Mouse (Mus musculus) stomach, postnatal 0 days (tissue): ENCODE measurements around the gene Pias1. TPM values are rescaled to one million over a fixed set of nuclear protein-coding genes. Genes with fewer than 3 reads are reported as not detected.

Experiments used
- ATAC-seq: fragments of 200-750 bp; cut with Nextera tagmentation; 2 replicates; pipeline ENCODE4 v1.8.0; 2017; ENCODE audit not compliant: low FRiP score, low TSS enrichment
- DNase-seq: peaks from one replicate; pipeline ENCODE4 v3.0.0-alpha.2; 2016; ENCODE audit warnings: low spot score
- H3K27ac ChIP-seq: fragments of 300-500 bp; sonication (generic); replicated peaks from 2 replicates; pipeline ENCODE4 v1.5.1; 2014; ENCODE audit warnings: mild to moderate bottlenecking, control low read depth
- H3K27me3 ChIP-seq: fragments of 300-500 bp; sonication (generic); 2 replicates; pipeline ENCODE4 v1.6.1; 2014; ENCODE audit warnings: low read length; ENCODE audit not compliant: control insufficient read depth, insufficient read depth
- H3K36me3 ChIP-seq: fragments of 300-500 bp; sonication (generic); 2 replicates; pipeline ENCODE4 v1.6.1; 2014; ENCODE audit warnings: low read length, mixed read lengths; ENCODE audit not compliant: control insufficient read depth, insufficient read depth
- H3K4me1 ChIP-seq: fragments of 300-500 bp; sonication (generic); replicated peaks from 2 replicates; pipeline ENCODE4 v1.6.1; 2014; ENCODE audit warnings: antibody characterized with exemption; ENCODE audit not compliant: control insufficient read depth, insufficient read depth
- H3K4me2 ChIP-seq: fragments of 300-500 bp; sonication (generic); replicated peaks from 2 replicates; pipeline ENCODE4 v1.6.1; 2014; ENCODE audit warnings: low read depth, mild to moderate bottlenecking, control low read depth, moderate library complexity
- H3K4me3 ChIP-seq: fragments of 300-500 bp; sonication (generic); 2 replicates; pipeline ENCODE4 v1.5.1; 2014; ENCODE audit warnings: low read depth, low read length, control low read depth
- H3K9ac ChIP-seq: fragments of 300-500 bp; sonication (generic); 2 replicates; pipeline ENCODE4 v1.6.1; 2014; ENCODE audit warnings: mild to moderate bottlenecking, low read length, control low read depth, mixed read lengths
- H3K9me3 ChIP-seq: fragments of 300-500 bp; sonication (generic); 2 replicates; pipeline ENCODE4 v1.6.1; 2016; ENCODE audit warnings: low read length; ENCODE audit not compliant: control insufficient read depth
- CTCF ChIP-seq: IDR thresholded peaks from 2 replicates; pipeline ENCODE4 v1.5.1; 2016; ENCODE audit warnings: antibody characterized with exemption, low read depth, mild to moderate bottlenecking, moderate library complexity
- EP300 ChIP-seq: optimal IDR thresholded peaks from 2 replicates; pipeline ENCODE3; 2016; ENCODE audit warnings: antibody characterized with exemption
- WGBS: fragments of 180-500 bp; shearing (Covaris S2); extraction: QIAGEN DNeasy Blood & Tissue Kit; methylation state at CpG from one replicate; pipeline ENCODE4 v1.1.7; 2014; 5-methylcytosine and 5-hydroxymethylcytosine counted together
- polyA plus RNA-seq: library from polyadenylated mRNA; unstranded; fragments of >200 nt; fragmentation: Nextera tagmentation; extraction: Ambion mirVana; gene quantifications from 2 replicates; pipeline ENCODE4 v1.2.1, GENCODE M21; 2015

The Pias1 gene
- polyA plus RNA-seq, 1 experiment from 2014 or later, result 28.4 TPM

DNA sequence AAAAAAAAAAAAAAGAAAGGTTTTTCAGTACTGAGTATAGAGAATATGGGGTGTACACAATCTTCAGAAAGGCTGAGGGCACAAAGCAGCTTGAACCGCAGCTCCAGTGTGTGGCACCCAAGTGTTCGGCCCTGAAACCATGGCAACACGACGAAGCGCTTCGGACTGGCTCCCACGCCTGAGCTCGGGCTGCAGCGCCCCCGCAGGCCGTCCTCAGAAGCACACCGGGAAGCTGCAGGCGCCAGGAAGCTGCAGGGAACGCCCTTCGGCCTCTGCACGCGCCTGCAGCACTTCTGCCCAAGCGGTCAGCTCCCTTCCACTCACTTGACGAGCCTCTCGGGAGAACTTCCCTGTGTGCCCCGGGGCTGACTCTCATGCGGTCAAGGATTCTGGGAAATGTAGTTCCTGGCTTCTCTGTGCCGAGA lies 159.1 kb downstream of the Pias1 start:
- Histone ChIP-seq H3K27me3 (no peaks in the 10 kb centered on the region), H3K9me3 (no peaks in the 10 kb centered on the region), H3K9ac (no peak overlapping the region), H3K36me3 (no peaks in the 10 kb centered on the region), H3K4me3 (peak overlapping the region; percentile 25), H3K27ac (no peak overlapping the region), H3K4me2 (peak overlapping the region; percentile 53), H3K4me1 (no peaks in the 10 kb centered on the region)
- ATAC-seq, result peak; percentile 99
- peak; percentile 98 for DNase-seq
- TF ChIP-seq CTCF (peak; percentile 98), EP300 (no peak)
- WGBS, result 0% methylated on average over 23 of the region's 23 CpGs

Other genes starting within 250 kb of the Pias1 start
- 6.6 and 6.8 TPM in 2 replicates for gene Fem1b, start 176.0 kb downstream of the Pias1 start, polyA plus RNA-seq
- 16.2 and 17.4 TPM in 2 replicates for gene Cln6, start 149.1 kb downstream of the Pias1 start, polyA plus RNA-seq
- 21.6 and 24.6 TPM in 2 replicates for gene Calml4, start 129.8 kb downstream of the Pias1 start, polyA plus RNA-seq
- gene Skor1, start 161.0 kb upstream of the Pias1 start, polyA plus RNA-seq, result not detected in 2 replicates